Mouse (Mus musculus) thymus, postnatal 36 days (tissue): ENCODE results near the gene Adam23.

Experiments
- DNase-seq, 2 experiments: peaks; one replicate each; pipeline ENCODE4 v3.0.0; 2022; ENCODE audit warnings: mixed read lengths in 2 of 2

The Adam23 gene

DNA sequence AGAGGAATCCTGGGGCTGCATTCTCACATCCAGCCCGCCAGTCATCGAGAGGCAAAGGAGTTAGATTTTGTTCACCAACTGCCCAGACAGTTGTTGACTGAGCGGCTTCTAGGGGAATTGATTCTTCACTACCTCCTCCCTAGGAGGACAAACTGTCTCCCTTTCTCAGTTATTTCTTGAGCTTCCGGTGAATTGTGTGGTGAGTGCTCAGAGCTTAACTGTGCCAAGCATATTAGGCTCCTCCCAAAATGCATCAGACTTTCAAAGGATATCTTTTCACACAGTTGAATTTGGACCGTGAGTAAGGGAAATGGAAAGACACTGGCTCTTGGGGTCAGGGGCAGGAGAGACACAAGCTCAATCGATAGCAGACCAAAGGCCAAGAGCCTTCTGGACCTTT, 39.0 kb downstream of the Adam23 start:
- DNase-seq: no peak

DNA sequence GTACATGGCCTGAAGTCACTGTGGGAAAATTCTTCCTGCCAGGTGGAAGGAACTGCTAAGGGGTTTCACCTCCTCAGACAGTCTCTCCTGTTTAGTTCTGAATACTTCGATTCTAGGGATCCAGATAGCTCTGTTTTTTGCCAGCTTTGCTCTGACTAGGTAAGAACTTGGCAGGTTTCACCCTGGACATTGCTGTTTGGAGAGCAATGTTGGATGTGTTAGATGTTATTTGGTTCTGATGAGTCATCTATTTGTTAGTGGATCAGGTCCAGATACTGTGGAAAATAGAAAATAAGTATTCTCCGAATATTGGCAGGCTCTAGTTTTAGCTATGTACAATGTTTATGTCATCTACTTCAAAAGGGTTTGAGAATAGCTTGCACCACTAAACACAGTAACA, 41.0 kb downstream of the Adam23 start:
- DNase-seq: no peak

DNA sequence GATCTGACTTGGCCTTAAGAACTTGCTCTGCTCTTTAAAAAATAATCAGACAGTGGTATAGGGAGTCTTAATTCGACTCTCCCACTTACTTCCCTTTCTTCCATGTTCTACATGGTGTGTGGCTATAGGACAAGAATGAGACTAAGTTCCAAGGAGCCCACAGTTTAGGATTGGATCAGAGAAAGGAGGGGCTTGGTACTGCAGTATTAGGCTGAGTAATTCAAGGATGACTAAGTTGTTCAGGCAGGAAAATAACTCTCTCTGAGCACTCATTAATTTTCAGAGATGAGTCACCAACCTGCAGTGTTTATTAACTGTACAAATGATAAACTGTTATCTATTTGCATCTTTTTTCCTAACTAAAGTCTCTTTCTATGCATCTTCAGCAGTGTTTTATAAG, 45.3 kb downstream of the Adam23 start:
- DNase-seq: no peak

DNA sequence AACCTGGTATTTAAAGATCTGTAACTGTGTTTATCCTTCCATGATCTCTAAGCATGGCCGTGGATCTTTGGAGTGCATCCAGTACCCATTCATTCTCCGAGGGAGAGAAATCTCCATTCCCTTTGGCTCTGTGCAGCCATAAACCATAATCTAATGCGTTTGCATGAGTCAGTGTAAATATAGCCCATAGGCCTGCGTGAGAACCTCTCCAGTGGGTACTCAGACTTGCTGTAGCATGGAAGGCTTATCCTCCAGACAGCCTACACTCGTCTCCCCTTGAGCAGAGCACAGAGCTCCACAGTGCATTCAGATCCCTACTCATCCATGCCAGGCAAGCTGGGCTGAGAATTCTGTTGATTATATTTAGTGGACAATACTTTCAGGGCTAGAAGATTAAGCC, 47.6 kb downstream of the Adam23 start:
- no peak for DNase-seq

DNA sequence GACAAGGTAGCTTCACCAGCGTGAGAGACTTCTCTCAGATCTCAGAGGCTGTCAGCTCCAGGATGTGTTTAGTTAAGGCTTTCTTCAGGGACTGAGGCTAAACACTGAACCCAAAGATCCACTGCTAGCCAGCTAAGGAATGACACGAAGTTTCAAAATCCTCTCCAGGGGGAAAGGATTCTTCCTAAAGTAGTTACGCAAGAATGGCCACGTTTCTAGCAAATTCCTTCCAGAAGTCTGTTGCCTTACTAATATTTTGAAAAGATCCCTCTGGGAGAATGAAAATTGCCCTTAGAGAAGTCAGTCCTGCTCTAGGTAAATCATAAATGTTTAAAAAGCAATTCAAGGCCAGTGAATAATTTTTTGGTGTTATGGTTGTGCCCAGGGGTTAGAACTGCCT, 61.7 kb downstream of the Adam23 start:
- DNase-seq: no peak

DNA sequence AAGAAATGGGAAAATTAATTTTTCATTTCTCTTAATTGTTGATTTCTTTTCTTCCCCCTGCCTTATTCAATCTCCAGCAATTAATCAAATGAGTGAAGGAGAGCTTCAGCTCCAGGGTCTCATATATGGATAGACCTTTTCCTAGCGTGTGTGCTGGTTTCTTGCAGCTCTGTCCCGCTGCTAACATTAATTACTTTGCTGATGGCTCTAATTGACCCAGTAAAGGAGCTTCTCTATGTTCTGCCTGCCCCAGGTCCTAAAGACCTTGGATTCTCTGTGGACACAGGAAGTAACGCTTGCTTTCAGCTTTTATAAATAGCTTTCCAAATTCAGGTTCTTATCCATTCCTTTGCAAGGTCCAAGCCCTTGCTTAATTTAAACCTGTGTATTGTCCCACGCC, 63.1 kb downstream of the Adam23 start:
- no peak for DNase-seq

DNA sequence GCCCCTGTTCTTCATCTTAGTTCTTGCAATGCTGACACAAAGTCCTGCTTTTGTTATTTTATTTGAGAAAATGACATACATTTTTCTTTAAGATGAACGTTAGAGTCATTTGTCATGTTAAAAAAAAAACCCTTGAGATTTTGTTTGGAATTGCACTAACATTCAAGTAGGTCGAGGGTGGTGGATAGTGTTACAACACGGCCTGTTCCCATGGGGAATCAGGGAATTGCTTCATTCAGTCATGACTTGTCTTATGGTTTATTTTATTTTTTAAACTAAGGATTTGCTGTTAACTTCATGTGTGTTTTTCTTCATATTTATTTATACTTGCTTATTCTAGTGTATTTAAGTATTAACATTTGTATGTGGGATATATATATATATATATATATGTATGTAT, 65.7 kb downstream of the Adam23 start:
- no peak for DNase-seq

DNA sequence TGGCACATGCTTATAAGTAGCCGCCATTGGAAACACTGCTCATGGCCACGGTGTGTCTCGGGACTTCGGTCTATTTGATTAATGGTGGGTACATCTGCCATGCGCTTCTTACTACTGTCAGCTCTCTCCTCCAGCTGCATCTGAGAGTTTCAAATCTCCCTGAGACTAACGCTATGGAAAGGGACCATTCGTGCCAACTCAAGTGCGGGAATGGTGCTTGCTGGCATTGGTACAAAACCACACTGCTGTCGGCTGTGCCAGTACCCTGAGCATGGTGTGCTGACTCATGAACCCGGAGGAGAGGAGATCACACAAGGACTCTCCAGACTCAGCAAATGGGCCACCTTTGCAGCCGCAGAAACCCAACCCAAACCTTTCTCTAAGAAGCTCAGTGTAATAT, 72.1 kb downstream of the Adam23 start:
- DNase-seq: no peak

DNA sequence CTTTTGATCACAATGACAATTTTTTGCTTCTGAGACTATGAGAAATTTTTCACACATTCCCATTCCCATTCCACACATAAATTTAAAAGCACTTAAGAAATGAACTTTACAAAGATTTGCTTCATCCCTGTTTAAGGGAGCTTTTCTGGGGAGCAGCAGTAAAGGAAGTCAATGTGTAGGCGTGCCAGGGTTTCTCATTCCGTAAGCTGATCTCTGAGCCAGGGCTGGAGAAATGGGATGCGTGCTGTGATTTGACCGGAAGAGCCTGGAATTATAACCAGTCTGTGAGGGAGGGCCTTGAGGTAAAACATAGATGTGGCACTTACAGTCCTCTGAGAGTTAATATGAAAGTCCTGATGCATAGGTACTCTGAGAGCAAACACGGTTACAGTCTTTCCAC, 73.1 kb downstream of the Adam23 start:
- no peak for DNase-seq

DNA sequence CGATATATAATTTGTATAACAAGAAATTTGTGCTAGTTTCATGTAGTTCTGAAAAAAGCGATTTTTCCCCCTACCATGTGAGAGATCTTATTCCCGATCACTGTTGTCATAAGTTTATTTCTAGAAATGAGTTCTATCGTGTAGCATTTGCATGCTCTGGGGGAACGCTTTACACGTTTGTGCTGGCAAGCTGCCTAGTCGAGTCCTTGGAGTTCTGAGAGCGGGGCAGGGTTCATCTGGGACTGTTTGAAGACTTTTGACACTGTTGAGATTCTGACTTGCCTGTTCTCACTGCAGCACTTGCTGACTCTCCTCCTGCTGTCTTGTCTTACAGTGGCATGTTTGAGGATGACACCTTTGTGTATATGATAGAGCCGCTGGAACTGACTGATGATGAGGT, 84.2 kb downstream of the Adam23 start:
- DNase-seq: no peak

DNA sequence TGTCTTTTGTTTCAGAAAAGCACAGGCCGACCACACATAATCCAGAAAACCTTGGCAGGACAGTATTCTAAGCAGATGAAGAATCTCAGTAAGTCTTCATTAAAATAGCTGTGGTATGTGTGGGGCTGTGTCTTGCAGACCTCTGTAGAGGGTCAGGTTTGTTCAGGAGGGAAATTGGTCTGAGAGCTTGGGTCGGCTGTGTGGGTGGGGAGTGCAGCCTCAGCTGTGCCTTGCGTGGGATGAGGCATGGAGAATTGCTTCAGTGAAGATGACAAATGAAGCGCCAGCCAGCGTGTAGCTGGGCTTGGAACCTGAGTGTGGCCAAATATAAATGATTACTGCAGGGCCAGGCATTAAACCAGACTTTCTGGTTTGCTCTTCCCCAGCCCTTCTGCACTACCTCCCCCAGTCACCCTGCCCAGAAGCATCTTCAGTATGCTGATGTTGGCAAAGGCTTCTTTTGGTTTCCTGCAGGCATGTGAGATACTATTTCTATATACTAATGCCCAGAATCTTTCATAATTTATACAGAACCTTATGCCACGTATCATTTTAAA, 88.7 kb downstream of the Adam23 start:
- DNase-seq: no peak

DNA sequence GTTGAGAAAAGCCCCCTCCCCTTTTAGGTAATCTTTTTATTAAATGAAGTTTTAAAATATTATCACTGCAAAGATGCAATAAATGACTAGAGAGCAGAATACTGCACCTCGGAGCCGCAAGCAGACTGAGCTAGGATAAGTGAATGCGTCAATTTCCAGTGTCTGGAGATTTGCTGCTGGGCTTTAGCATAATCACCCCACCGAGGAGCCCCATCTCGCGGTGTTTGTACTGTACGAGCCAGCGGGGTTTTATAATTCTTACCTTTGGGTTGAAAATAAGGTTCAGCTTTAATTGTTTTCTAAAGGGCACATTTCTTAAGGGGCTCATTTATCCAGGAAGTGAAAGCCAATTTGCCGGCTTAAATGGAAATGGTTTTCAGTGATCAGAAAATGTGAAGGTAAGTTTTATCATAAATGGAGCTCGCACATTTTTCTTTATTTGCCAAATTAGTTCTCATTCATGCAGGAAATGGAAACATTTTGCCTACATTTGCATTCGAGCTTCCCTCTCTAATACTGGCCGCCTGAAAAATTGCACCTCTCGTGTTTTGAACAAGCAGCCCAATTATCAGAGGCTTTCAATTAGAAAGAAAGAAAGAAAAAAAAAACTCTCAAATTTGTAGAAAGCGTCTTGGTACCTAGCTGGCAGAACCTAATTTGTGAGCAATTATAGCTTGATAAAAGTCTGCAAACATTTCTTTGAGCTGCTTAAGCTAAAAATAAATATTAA, 94.4 kb downstream of the Adam23 start:
- DNase-seq: no peak

DNA sequence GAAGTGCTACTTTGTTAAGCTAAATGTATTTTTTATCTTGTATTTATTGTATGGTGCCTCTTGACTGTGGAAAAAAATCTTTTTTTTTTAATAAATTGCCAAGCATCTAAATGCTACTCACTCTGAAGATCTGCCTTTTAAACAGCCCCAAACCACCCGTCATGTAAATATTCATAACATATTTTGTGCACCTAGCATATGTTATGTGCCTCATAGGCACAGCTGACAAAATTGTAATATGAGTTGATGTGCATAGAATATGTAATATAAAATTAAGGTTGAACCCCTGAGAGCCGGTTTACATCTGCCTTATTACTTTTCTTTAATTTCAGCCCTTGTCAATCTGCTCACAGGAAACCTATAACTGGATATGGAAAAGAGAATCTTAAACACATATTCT, 98.4 kb downstream of the Adam23 start:
- DNase-seq: no peak

DNA sequence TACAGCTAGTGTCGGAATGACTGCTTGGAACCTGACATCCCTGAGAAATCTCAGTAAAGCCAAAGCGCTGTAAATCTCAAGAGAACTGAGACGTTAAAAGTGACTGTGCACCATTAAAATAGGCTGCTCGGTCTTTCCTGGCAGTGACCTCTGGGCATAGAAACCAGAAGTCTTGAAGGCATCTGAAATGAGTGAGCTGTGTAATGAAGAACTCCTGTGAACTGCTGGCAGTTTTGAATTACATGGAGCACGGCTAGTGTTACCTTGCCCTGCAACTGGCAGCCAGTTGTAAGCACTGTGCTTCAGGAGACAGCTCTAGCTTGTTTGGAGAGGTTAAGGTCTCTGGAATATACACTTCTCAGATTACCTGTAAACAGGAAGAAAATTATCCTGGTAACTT, 107.3 kb downstream of the Adam23 start:
- no peak for DNase-seq

DNA sequence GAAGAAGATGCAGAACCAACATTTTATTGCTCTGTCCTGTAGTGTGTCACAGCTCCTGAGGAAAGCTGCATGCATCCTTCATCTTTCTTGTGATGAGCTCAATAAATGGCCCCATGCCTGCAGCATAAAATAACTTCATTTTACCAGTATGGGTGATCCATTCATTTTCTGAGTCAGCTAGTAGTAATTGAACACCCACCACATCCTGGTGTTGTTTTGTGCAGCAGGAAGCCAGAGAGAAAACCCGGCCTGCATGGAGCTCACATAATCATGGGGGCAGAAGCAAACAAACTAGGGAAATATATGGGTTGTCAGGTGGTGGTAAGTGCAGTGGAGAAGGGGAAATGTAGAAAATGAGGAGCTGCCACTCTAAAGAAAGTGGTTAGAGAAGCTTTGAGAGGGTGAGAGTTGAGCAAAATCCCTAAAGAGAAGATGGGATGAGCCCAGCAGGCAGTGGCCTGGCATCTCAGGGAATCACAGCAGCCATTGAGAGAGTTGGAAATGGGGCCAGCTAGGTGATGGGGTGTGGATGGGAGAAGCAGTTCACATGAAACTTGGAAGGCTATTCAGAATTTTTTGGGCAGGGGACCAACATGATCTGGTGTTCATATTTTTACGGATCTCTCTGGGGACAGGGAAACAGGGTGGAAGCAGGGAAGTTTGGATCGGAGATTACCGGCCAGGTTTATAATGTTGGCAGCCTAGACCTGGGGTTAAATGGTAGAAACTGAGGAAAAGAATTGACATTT, 116.3 kb downstream of the Adam23 start:
- no peak for DNase-seq

DNA sequence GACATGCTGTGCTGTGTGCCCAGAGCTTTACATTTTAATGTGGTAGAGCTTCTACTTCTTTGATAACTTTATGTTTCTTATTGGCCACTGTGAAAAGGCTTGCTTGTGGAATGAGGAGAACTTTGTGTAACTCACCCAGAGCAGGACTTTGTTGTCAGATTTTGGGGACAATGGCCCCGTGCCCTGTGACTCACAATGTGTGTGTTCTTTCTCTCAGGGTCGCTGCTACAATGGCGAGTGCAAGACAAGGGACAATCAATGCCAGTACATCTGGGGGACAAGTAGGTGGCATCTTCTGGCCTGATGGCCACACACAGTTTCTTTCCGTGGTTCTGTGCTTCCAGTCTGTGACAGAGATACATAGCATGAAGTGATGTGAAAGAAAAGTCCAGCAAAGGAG, 118.2 kb downstream of the Adam23 start:
- no peak for DNase-seq

DNA sequence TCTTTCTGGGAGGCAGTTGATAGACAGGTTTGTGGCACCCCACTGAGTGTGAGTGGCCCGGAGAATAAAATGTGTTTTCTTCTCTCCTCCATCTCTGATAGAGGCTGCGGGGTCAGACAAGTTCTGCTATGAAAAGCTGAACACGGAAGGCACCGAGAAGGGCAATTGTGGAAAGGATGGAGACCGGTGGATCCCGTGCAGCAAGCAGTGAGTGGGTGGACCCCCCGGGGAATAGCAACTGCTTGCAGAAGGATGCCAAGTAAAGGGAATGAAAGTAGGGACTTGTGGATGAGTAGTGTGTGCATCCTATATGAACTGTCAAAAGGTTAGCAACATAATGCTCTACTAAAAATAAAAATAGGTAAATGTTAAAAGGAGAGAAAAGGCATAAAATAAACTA, 120.8 kb downstream of the Adam23 start:
- no peak for DNase-seq

DNA sequence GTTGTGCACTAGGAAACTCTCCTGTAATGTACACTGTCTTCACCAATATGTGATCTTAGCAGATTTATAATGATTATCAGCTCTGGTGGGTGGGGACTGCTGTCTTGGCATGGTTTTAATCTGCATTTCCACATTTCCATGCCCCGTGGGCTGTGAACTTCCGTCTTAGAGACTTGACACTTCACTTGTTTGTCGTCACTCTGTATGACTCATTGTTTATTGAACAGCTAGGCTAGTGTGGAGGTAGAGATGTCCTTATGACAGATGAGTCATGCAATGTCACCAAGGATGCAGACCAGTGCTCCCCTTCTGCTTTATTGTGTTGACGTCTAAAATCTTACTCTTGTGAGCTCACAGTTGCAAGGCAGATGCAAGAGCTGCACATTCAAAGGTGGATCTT, 121.3 kb downstream of the Adam23 start:
- DNase-seq: no peak

DNA sequence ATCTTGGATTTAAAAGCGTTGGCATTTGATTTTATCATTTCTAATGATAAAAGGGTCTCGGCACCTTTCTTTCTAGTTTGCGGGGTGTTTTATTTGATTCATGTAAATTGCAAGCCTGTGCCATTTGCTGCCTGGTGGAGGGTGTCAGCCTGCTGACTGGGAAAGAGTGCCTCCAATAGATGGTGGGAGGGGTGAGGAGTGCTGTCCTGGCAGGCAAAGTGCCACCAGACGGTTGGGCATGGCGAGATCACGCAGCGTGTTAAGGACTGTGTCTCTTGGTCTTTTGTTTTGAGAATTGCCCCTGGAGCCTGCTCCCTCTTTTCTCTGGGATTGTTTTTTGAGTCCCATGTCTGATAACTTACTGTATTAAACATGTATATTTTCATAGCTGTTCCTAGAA, 126.5 kb downstream of the Adam23 start:
- DNase-seq: no peak

DNA sequence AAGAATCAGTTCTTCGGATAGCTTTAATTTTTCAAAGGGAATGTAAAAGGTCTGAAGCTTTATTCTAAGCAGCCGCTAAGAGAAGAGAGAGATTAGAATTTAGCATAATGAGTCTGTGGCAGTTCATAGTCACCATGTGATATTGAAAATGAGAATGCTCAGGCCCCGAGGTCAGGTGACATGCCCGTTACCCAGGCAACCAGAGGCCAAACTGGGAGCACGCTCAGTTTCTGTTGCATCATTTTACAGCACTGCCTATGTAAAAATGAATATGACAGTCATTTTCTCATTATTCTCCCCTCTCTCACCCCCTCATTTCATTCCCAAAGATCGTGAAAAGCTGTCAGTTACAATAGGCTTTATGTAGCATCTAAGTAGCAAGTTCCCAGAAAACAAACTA, 127.7 kb downstream of the Adam23 start:
- no peak for DNase-seq

DNA sequence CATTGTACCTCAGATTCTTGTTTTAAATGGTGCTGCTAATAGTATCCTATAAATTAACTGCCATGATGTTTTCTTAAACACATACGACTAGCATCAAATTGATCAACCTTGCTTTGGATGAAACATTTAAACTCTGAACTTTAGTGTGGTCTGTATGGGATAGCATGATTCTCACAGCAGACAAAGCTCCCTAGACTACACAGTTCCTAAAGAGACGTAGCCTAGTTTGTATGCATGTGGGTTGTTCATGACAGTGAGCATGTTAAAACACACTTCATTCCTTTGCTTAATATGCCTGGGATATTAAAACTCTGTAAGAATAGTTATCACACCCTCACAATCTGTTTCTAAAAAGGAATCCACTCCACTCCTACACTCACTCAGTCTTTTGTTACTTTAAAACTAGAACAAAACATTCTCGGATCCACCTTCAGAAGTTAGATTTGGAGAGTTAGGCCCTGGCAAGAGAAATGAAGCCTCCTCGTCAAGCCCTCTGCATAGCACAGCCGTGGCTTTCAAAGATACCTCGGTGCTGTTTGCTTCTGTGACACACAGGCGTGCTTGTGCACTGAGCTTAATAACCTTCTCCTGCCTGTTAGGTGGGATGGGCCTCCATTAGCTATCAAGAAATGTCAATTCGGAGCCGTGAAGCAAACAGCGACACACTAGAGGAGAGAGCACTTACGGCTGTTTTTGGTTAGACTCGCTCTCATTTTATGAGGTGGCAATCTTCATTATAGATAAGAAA, 128.3 kb downstream of the Adam23 start:
- no peak for DNase-seq

DNA sequence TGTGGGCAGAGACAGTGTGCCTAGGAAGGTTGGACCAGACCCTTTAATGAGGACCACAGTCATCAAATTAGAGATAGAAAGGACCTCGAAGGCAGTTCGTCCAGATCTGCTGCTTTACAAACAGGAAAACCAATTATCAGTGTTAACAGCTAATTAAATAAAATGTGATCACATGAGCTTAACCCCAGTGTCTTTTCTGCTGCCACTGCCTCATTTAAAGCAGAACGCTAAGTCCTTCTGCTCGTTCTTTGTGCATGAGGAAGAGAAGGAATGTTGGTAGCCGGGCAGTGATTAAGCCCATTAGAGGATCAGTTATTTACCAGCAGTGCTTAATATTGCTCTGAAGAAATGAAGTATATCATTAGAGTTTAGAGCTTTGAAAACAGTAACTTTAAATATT, 131.1 kb downstream of the Adam23 start:
- DNase-seq: no peak

DNA sequence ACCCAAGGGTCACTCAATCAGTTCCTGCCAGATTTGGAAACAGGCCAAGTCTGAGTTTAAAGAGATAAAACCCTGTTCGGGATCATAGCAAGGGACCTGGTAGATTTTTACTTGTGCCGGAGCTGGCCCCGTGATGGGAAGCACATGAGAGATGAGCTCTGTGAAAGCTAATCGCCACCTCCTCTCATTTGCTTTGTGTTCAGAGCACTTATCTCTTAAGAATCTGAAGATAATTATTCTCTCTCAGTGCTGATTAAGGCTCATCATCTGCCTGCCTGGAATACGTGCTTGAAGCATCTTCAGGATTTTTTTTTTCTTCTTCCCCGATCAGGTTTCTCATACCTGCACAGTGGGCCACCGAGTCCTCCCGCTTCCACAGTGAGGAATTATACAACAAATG, 133.5 kb downstream of the Adam23 start:
- DNase-seq: no peak

DNA sequence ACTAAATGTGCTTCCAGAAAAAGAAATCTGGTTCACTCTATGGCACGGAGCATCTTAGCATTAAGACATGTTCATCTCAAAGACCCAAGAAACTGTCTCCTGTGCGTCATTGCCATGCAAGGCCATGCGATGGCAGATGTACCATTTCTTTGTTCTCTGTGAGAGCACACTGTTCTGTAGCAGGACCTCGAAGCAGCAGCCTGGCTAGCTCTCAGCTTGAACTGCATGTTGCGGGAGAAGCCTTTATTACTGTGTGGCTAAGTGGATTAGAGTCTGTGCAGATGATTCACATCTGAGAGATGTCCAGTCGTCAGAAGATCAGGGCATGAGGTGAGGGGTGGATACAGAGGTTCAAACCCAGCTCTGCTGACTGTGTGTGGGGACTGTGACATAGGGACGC, 141.2 kb downstream of the Adam23 start:
- no peak for DNase-seq
